Mouse (Mus musculus) heart, adult 2 months (tissue): ENCODE measurements around the gene Bmpr1a. TPM values are rescaled to one million over a fixed set of nuclear protein-coding genes. Genes with fewer than 3 reads are reported as not detected.

Source experiments
- DNase-seq, 2 experiments: peaks; one replicate each; pipeline ENCODE4 v3.0.0; 2021
- H3K27ac ChIP-seq: fragments of 200-600 bp; 2 replicates; pipeline ENCODE4 v1.8.1; 2022
- H3K27me3 ChIP-seq: fragments of 200-500 bp; 2 replicates; pipeline ENCODE4 v1.6.1; 2012; ENCODE audit warnings: mild to moderate bottlenecking, low read length, inconsistent platforms, mixed read lengths; ENCODE audit not compliant: control insufficient read depth, insufficient read depth
- H3K36me3 ChIP-seq: fragments of 200-500 bp; 2 replicates; pipeline ENCODE4 v1.6.1; 2012; ENCODE audit warnings: low read length, inconsistent platforms; ENCODE audit not compliant: control insufficient read depth, insufficient read depth
- H3K4me1 ChIP-seq: fragments of 200-500 bp; 2 replicates; pipeline ENCODE4 v1.6.1; 2011; ENCODE audit warnings: low read length; ENCODE audit not compliant: control insufficient read depth, insufficient read depth
- H3K4me3 ChIP-seq: fragments of 200-600 bp; 2 replicates; pipeline ENCODE4 v1.8.1; 2022
- H3K79me2 ChIP-seq: fragments of 200-500 bp; replicated peaks from 2 replicates; pipeline ENCODE4 v1.6.1; 2012; ENCODE audit warnings: mild to moderate bottlenecking, inconsistent platforms, low read length, moderate library complexity, mixed read lengths; ENCODE audit not compliant: control insufficient read depth, insufficient read depth
- H3K9ac ChIP-seq: fragments of 200-500 bp; 2 replicates; pipeline ENCODE4 v1.6.1; 2012; ENCODE audit warnings: low read depth, mild to moderate bottlenecking, control low read depth, inconsistent platforms, low read length, mixed read lengths
- CTCF ChIP-seq: fragments of 200-600 bp; IDR thresholded peaks from 2 replicates; pipeline ENCODE4 v1.8.1; 2022; ENCODE audit warnings: antibody characterized with exemption, mild to moderate bottlenecking, moderate library complexity
- EP300 ChIP-seq: fragments of 200-500 bp; IDR thresholded peaks from 2 replicates; pipeline ENCODE4 v1.6.1; 2011; ENCODE audit warnings: low read depth, low read length, control low read depth; ENCODE audit not compliant: insufficient read depth
- POLR2A ChIP-seq: fragments of 200-500 bp; IDR thresholded peaks from 2 replicates; pipeline ENCODE4 v1.6.1; 2011; ENCODE audit warnings: mild to moderate bottlenecking, low read depth, low read length, control low read depth; ENCODE audit not compliant: insufficient read depth
- WGBS: fragments of 180-500 bp; shearing (Covaris S2); methylation state at CpG from one replicate; pipeline ENCODE4 v1.1.7; 2018; 5-methylcytosine and 5-hydroxymethylcytosine counted together
- intact Hi-C: fragments of 180-260 bp; cut with DNase I; formaldehyde crosslinking; loops from one replicate; pipeline ENCODE4 v1.15.1; 2025
- polyA plus RNA-seq: library from polyadenylated mRNA; depleted of rRNA; stranded (reverse); fragments of >200 nt; gene quantifications from 2 replicates; pipeline ENCODE4 v1.2.3, GENCODE M21; 2012
- total RNA-seq, 2 experiments: library from RNA; stranded (reverse); gene quantifications; 2 replicates each; pipeline ENCODE4 v1.2.3; 2021

Gene Bmpr1a
- total and polyA plus RNA-seq, 3 experiments = 13.8 to 62.5 (median 58.4) TPM

- 16% methylated on average over 4 of the region's 4 CpGs for WGBS
- Histone ChIP-seq H3K4me3 (peak overlapping the region; percentile 83), H3K79me2 (no peaks in the 10 kb centered on the region), H3K4me1 (peaks cover 9% of the 10 kb centered on the region), H3K9ac (peak overlapping the region; percentile 54), H3K27me3 (peaks cover 2% of the 10 kb centered on the region; the same call in 1 of the 2 replicates), H3K27ac (peak overlapping the region; percentile 90; the same call in 1 of the 2 replicates), H3K36me3 (peaks cover 24% of the 10 kb centered on the region)
- TF ChIP-seq EP300 (no peak), CTCF (no peak), POLR2A (no peak)
- no peak for DNase-seq
- intact Hi-C loops = loop anchor here (5.0 kb wide), 1 partner anchor 38 kb away; no protein-coding TSS in a partner anchor
These were observed 2.8 kb downstream of the Bmpr1a start for GRCm38 (mm10) chr14:34500309-34500708.

- peaks cover 2% of the 10 kb centered on the region; the same call in 1 of the 2 replicates for H3K27me3 ChIP-seq
- peak overlapping the region; percentile 40 for H3K9ac ChIP-seq
- peaks cover 24% of the 10 kb centered on the region for H3K36me3 ChIP-seq
- WGBS = 44% methylated on average over 4 of the region's 4 CpGs
- intact Hi-C loops = loop anchor here (5.0 kb wide), 1 partner anchor 37 kb away; no protein-coding TSS in a partner anchor
- peaks cover 9% of the 10 kb centered on the region for H3K4me1 ChIP-seq
- no peak for TF ChIP-seq CTCF
- TF ChIP-seq EP300 = no peak
- no peak for TF ChIP-seq POLR2A
- H3K4me3 ChIP-seq = no peak overlapping the region
- H3K27ac ChIP-seq = peak overlapping the region; percentile 7; the same call in 1 of the 2 replicates
- no peaks in the 10 kb centered on the region for H3K79me2 ChIP-seq
- DNase-seq = no peak
These were observed 3.5 kb downstream of the Bmpr1a start for GRCm38 (mm10) chr14:34499664-34500063.

- intact Hi-C loops = no loop called here
These were observed 5.8 kb downstream of the Bmpr1a start for GRCm38 (mm10) chr14:34497346-34497745.

GRCm38 (mm10) chr14:34493682-34494081, 9.5 kb downstream of the Bmpr1a start:
- no peak for DNase-seq
- Histone ChIP-seq H3K9ac (no peak overlapping the region; the same call in 1 of the 2 replicates), H3K36me3 (peaks cover 26% of the 10 kb centered on the region), H3K79me2 (no peaks in the 10 kb centered on the region; the same call in 1 of the 2 replicates), H3K4me1 (peaks cover 8% of the 10 kb centered on the region), H3K4me3 (no peak overlapping the region), H3K27ac (no peak overlapping the region), H3K27me3 (0 out of 2 replicates have a peak, but pooled peaks cover 2% of the 10 kb centered on the region)
- TF ChIP-seq EP300 = no peak
- no peak for TF ChIP-seq CTCF
- no peak for TF ChIP-seq POLR2A
- intact Hi-C loops = no loop called here
- 63% methylated on average over 3 of the region's 3 CpGs for WGBS

More at GRCm38 (mm10) chr14:34497346-34497745, 5.8 kb downstream of the Bmpr1a start:
- no peak overlapping the region; the same call in 1 of the 2 replicates for H3K27ac ChIP-seq
- no peak for DNase-seq
- peaks cover 7% of the 10 kb centered on the region for H3K4me1 ChIP-seq
- H3K4me3 ChIP-seq = no peak overlapping the region
- no peak overlapping the region for H3K9ac ChIP-seq
- WGBS = 37% methylated on average over 3 of the region's 3 CpGs
- no peaks in the 10 kb centered on the region; the same call in 1 of the 2 replicates for H3K79me2 ChIP-seq
- TF ChIP-seq CTCF (no peak), EP300 (no peak), POLR2A (no peak)
- H3K36me3 ChIP-seq = peaks cover 18% of the 10 kb centered on the region
- peaks cover 4% of the 10 kb centered on the region; the same call in 1 of the 2 replicates for H3K27me3 ChIP-seq

GRCm38 (mm10) chr14:34492688-34493087, 10.5 kb downstream of the Bmpr1a start:
- peaks cover 30% of the 10 kb centered on the region for H3K36me3 ChIP-seq
- no peak overlapping the region for H3K4me3 ChIP-seq
- H3K27me3 ChIP-seq = 0 out of 2 replicates have a peak, but pooled peaks cover 2% of the 10 kb centered on the region
- H3K4me1 ChIP-seq = peaks cover 10% of the 10 kb centered on the region
- TF ChIP-seq EP300 (no peak), CTCF (no peak), POLR2A (no peak)
- H3K9ac ChIP-seq = no peak overlapping the region
- H3K27ac ChIP-seq = no peak overlapping the region
- 51% methylated on average over 2 of the region's 2 CpGs for WGBS
- intact Hi-C loops = no loop called here
- DNase-seq = no peak
- H3K79me2 ChIP-seq = no peaks in the 10 kb centered on the region; the same call in 1 of the 2 replicates

GRCm38 (mm10) chr14:34490965-34491364, 12.2 kb downstream of the Bmpr1a start:
- Histone ChIP-seq H3K9ac (no peak overlapping the region), H3K36me3 (peaks cover 24% of the 10 kb centered on the region), H3K27me3 (0 out of 2 replicates have a peak, but pooled peaks cover 2% of the 10 kb centered on the region), H3K79me2 (no peaks in the 10 kb centered on the region; the same call in 1 of the 2 replicates), H3K27ac (peak overlapping the region; percentile 73; the same call in 1 of the 2 replicates), H3K4me1 (peaks cover 5% of the 10 kb centered on the region), H3K4me3 (no peak overlapping the region)
- intact Hi-C loops = no loop called here
- DNase-seq = no peak
- TF ChIP-seq POLR2A = no peak
- no peak for TF ChIP-seq CTCF
- TF ChIP-seq EP300 = no peak
- 35% methylated on average over 1 of the region's 1 CpGs for WGBS
